Mouse (Mus musculus) cerebral cortex, adult 2 months (tissue): Measurements from ENCODE around the gene Cir1.

Source experiments
- WGBS: fragments of 180-500 bp; shearing (Covaris S2); methylation state at CpG from one replicate; pipeline ENCODE4 v1.1.7; 2018; 5-methylcytosine and 5-hydroxymethylcytosine counted together

The Cir1 gene

DNA sequence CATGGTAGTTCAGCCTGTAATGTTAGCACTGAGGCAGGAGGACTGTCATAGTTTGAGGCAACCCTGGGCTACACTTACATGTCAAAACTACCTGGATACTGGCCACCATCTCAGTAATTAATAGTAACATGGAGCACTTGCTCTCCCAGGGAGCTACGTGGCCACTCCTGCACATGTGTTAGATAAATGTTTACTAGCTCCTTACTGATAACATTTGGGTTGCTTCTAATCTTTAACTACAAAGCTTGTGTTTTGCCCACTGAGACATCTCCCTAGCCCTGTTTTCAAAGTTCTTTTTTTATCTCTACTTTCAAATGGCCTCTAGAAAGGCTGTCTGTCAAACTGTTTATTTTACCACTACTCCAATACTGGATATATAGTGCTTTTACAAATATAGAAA lies 10.5 kb downstream of the Cir1 start:
- 84% methylated on average over 1 of the region's 1 CpGs for WGBS

DNA sequence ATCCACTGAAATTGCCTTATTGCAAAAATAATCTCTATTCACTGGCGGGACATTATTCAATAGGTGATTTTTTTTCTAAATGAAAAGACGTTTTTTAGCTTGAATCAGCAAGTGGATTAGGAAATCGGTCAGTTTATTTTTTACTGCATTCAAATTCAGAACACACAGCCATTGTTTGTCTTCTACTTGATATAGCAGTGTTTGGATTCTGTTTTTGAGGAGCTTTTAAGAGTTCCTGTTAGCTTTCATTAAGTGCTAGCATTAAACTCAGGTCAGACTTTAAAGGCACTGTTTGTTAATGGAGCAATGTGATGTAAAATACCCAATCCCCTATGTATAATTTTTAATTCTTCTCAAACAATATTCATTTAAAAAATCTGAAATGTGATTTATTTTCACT lies 13.7 kb downstream of the Cir1 start:
- 61% methylated on average over 3 of the region's 3 CpGs for WGBS

DNA sequence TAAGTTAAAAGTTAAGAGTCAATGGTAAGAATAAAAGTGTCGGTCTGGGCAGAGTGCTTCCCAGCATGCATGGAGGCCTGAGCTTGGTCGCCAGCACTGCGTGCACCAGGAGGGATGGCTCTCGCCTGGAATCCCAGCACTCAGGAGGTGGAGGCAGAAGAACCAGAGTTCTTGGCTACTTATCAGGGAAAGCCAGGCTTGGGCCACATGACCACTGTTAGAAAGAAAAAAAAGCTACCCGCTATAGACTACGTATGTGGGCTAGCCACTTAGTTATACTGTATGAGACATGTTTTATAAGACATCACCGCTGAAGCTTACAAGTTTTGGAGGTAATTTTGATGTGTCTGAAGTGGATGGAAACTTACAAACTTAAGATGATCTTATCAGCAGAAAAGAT lies 14.3 kb downstream of the Cir1 start:
- 87% methylated on average over 7 of the region's 7 CpGs for WGBS

DNA sequence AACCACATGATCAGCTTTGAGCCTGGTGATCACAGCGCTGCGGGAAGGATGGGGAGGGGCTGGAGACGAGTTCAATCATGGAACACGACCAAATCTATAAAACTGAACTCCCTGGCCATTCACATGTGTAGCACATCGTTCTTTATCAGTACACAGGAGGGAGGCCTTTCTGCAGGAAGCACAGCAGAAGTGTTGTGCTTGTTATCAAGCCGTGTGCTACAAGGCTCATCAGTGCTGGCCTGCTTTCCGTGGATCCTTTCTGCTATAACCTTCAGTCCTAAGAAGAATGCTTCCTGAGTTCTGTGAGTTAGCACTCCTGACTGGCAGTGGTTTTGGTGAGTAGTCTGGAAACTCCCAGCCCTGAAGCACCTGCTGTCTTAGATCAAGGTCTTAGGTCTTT lies 17.5 kb downstream of the Cir1 start:
- 88% methylated on average over 7 of the region's 7 CpGs for WGBS

DNA sequence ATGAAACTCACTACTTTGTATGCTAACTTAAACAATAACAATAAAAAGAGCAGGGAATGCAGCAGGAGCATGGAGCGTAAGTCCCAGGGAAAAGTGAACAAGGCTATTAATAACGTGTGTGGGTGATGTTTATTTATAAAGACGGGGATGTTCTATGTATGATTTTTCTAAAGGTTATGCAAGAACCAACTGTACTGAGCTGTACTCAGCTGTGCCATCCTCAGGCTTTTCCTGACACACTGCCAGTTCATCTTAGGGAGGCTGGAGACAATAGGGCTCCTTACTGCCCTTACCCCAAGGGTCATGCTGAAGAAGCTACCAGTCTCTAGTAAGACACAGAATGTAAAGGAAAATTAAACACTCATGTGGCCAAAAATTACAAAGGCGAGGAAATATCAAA lies 21.4 kb downstream of the Cir1 start:
- 46% methylated on average over 4 of the region's 4 CpGs for WGBS

DNA sequence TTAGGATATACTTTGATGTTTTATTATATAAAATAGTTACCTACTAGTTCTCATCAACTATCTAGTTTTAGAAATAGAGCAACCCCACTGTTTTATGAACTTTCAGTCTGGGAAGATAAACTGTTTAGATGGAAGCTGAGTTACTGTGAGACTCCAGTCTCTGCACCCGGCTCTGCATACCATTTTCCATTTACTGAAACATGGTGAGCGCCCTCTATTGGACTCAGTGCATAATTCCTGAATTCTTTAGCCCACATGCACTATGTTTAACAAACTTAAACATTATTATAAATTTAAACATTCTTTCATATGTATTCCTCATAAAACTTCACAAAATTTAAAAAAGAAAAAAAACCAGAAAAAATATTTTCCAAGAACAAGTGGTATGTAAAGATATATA lies 26.9 kb downstream of the Cir1 start:
- WGBS: 8% methylated on average over 2 of the region's 2 CpGs

DNA sequence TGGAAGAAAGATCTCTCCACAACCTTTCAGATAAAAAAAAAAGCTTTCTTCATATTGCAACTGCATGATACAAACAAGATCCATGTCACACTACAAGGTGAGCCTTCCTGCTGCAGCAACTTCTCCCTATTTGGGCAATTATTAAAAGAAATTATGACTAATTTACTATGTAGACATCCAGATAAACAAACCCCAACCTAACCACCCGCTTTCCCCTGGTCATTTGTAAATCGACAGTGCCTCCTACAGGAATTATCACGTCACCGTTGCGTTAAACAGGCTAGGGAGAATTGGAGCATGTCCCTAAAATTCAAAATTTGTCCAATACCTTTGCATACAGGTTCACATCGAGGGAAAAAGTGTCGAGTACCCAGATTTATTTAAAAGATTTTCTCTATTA lies 30.8 kb downstream of the Cir1 start:
- WGBS: 42% methylated on average over 7 of the region's 7 CpGs

DNA sequence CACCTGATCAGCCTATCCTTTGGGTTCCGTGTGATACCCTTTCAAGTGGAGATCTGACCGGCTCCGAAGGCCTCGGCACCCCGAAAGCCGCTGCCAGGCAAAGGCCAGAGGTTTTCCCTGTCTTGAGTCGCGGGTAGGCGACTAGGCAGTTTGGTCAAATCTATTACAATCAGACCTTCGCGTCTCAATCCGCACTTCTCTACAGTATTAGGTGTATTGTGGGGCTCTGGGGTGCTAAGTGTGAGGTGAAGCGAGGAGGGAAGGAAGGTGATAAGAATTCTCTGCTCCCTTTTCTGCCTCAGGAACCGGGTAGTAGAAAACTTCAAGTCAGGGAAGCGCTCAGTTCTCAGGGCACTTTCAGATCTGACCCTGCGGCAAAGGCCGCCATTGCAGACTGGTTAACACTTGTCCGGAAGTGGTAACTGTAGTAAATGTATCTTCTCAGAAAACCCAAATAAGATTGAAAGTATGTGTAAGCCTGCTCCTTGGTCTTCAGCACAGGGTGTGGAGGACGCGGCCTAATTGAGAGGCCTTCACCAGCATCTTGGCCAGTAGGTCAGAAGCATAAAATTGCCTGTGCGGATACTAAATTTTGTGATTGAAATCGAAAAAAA lies 31.3 kb downstream of the Cir1 start:
- 43% methylated on average over 22 of the region's 22 CpGs for WGBS

DNA sequence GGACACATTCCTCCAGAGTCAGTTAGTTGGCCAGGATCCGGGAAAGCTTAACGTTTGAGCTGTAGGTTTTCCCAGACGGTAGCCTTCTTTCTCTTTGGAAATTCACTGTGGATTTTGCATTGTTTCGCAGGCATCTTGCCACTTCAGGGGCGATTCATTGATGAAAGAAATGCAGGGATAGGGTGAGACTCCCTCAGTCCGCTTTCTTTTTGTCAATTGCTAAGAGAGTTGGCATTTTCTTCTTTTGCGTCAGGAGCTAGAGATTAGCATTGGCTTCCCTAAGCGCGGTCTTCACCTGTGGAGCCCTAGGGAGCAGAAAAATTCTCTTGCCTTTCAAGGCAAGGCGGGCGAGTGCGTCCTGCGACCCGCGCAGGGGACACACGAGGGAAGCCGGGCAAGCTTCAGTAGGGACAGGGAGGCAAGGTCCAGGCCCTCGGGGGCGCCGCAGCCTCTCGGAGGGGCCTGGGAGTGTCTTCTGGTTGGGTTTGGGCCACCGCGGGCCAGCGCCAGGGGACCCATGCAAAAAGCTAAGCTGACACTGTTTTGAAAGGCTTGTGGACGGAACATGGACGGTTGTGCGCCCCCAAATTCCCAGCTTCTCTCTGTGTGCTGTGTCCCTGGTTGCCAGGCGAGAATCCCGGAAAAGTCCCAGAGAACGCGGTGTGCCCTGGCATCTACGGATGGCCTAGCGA lies 32.0 kb downstream of the Cir1 start:
- 13% methylated on average over 33 of the region's 33 CpGs for WGBS

DNA sequence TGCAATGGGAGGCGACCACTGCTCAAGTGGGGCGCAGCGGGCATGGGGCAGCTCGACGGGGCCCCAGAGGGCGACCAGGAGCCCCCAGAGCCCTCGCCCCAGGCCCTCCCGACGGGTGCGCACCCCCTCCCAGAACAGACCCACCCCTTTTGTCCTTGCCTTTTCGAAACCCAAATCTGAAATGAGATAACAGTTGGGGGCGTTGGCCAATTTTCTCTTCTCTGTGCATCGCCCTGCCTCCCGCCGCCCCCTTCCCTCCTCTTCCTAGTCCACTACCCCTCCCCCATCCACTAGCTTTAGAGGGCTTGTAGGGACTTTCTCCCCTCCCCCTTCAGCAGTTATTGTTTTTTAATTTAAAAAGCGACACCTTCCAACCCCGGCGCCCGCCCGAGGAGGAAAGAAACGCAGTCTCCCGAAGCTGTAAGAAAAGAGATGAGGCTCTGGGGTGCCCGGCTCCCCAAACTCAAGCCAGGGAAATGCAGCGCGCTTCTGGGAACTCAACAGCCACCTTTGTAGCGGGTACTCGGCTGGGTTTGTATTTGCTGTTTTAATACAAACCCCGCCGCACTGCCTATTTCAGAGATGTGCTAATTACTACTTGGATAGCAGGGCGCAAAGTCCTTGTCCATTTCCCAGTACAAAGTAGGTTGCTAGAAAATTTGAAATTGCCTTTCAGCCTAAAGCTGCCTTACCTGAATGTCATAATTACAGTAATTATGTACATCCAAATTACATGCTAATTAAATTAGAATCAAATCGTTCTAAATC lies 33.0 kb downstream of the Cir1 start:
- WGBS: 6% methylated on average over 31 of the region's 31 CpGs

DNA sequence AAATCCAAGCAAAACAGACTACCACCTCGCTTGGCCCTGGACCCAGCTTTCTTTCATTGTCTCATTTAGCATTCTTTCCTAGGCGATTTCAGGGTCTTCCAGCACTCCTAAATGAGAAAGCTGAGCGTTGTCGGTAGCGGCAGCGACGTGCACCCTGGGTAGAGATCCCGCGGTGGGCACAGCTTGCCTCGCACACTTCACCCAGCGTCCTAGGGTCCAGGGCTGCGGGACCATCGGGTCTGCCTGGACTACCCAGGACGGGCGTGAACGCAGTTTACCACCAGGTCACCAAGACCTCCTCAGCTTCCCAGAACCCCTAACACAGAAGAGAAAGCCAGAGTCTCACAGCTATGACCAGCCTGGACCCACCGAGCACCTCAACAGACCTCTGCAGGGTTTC lies 33.6 kb downstream of the Cir1 start:
- 4% methylated on average over 17 of the region's 17 CpGs for WGBS

DNA sequence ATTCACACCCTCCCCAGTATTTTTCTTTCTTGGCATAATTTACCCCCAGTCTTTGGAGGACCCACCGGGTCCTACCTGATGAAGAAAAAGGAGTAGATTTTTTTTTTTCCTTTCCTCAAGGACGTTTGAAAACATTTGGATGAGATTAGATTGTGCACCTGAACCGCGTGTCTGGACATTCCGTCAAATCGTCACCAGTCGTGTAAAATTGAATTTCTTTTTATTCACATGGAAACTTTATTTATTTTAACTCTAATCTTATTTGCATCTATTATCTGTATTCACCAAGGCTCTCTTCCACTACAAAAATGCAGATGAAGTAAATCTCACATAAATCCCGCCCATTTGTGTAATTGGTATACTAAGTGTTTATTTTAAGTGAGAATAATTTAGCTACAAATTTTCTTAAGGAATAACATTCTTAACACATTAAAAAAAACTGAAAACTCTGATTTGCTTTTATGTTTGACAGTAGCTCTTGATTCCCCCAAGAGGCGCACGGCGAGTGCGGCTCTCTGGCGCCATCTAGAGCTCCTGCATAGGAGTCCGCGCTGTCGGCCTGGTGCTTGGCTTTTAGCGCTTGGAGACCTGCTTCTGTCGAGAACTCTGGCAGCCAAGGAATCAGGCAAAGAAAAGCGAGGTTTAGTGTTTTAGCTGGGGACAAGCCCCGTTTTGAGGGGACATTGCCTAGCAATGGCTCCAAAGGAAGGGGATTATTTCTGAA lies 34.2 kb downstream of the Cir1 start:
- WGBS: 4% methylated on average over 20 of the region's 20 CpGs

DNA sequence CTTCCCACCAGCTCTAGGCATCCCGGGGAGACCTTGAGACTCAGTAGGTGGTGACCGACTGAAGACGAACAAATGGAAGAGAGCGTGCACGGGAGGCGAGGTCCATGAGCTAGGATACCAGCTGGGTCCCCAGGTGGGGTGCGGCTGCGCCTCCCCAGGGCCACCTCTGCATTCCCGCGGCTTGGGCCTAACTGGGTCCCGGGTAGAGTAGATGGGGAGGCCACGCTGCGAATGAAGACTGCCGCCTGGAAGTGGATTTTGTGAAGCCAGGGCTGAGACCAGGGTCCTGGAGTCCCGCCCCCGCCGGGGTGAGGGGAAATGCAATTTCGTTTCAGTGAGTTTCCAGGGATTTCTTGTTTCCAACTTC lies 34.8 kb downstream of the Cir1 start:
- WGBS: 8% methylated on average over 18 of the region's 18 CpGs

DNA sequence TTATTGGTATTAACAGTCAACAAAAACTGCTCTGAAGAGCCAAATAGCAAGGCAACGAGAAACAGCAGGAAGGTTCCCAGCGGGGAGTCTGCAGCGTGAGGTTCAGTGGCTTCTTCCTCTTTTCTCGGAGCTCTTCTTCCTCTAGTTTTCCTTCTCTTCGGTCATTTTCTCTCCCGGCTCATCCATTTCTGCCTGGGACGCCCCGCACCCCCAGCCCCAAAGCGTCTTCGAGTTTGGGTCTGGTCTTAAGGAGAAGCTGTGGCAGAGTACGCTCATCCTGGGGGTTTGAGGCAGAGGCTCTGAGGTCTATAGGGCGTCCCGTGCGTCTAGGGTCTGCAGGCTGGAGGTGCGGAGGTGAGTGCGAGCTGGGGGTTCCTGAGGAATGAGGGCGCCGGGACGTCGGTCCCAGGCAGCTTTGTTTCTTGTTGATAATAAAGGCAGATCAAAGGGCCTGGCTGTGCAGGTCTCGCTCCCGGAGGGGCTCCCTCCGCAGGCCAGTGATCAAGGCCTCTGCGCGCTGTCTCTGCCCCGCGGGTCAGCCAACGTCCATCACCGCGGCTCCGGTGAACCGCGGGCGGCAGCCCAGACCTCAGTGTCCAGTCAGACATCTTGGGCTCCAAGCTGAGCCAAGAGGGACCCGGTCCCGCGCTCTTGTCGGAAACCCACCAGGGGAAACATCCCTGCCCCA lies 35.3 kb downstream of the Cir1 start:
- 8% methylated on average over 38 of the region's 38 CpGs for WGBS

DNA sequence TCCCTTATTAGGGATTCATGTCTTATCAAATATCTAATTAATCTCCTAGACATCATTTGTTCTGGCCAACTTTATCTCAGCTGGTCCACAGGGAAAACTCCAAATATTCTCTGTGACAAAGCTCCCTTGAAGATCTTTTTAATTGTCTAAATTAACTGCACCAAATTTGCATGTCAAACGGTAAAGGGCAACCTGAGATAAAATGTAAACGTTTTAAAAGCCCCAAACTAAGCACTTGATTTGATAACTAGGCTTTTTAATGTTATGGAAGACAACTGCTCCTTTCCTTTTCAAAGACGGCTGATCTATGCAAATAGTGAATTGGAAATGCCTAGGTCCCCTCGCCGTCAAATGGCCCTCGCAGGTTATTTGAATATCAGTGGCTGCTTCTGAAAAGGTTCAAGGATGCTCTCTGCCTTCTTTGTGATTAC lies 36.3 kb downstream of the Cir1 start:
- WGBS: 6% methylated on average over 6 of the region's 6 CpGs

DNA sequence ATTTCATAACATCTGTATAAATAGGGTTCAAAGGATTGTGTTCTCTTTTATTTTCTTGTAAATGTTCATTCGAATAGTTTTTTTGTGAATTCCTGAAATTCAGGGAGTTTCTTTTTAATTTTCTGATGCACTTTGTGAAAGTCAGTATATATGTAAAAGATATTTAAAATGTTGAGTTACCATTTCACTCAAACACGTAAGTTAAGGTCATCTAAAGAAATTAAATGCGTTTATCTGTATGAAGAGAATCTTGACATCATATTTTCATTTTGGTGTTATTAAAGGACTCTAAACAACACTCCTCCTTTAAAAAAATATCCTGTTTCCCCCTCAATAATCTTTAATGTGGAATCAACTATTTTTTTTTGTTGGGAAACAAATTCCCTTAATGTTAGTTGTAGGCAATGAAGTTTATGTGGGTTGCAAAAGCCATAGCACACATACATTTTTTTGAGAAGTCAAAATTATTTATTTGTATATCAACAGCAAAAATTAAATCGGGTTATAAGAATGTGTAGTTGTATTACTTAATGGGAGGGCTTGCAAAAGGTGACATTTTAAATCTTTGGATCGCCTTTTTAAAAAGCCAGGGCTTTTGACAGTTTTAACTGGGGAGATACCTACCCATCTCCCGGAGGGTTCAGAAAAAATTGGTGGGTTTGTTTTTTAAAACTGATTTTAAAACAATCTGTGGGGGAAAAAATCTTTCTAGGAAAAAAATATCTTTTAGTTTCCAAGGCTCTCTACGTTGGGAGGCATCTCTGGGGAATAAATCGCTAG lies 37.0 kb downstream of the Cir1 start:
- WGBS: 18% methylated on average over 8 of the region's 8 CpGs

DNA sequence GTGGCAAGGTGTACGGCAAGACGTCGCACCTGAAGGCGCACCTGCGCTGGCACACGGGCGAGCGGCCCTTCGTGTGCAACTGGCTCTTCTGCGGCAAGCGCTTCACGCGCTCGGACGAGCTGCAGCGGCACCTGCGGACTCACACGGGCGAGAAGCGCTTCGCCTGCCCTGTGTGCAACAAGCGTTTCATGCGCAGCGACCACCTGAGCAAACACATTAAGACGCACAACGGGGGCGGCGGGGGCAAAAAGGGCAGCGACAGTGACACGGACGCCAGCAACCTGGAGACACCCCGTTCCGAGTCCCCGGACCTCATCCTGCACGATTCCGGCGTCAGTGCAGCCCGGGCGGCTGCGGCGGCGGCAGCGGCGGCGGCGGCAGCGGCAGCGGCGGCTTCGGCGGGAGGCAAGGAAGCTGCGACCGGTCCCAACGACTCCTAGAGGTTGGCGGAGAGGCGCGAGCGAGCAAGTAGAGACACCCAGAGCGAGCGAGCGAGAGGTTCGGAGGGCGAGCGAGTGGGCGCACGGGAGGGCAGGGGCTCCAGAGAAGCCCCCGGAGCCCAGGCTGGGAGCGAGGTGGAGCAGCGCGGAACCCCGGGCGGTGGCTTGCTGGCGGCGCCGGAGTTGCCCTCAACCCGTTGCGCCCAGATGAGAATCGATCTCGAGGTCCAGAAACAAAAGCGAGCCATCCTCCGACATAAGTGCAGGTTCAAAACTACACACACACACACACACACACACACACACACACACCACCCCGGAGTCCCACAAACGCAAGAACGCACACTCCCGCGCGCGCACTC lies 38.2 kb downstream of the Cir1 start:
- WGBS: under 1% methylated on average over 86 of the region's 88 CpGs

DNA sequence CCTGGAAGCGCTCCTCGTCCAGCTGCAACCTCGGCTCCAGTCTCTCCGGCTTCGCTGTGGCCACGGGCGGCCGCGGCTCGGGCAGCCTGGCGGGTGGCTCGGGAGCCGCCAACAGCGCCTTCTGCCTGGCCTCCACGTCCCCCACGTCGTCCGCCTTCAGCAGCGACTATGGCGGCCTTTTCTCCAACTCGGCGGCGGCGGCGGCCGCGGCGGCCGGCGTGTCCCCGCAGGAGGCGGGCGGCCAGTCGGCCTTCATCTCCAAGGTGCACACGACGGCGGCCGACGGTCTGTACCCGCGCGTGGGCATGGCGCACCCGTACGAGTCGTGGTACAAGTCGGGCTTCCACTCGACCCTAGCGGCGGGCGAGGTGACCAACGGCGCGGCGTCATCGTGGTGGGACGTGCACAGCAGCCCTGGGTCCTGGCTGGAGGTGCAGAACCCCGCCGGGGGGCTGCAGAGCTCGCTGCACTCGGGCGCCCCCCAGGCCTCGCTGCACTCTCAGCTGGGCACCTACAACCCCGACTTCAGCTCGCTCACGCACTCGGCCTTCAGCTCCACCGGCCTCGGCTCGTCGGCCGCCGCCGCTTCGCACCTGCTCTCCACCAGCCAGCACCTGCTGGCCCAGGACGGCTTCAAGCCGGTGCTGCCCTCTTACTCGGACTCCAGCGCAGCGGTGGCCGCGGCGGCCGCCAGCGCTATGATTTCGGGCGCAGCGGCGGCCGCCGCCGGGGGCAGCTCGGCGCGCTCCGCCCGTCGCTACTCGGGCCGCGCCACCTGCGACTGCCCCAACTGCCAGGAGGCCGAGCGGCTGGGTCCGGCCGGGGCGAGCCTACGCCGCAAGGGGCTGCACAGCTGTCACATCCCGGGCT lies 39.0 kb downstream of the Cir1 start:
- WGBS: under 1% methylated on average over 109 of the region's 110 CpGs
